Mouse (Mus musculus) liver, embryonic 11.5 days (tissue): ENCODE results near the gene Prss23. TPM values are rescaled to one million over a fixed set of nuclear protein-coding genes. Genes with fewer than 3 reads are reported as not detected.

Experiments
- ATAC-seq: fragments of 200-750 bp; cut with Nextera tagmentation; replicated peaks from 2 replicates; pipeline ENCODE4 v1.8.0; 2017; ENCODE audit warnings: moderate number of reproducible peaks, mild to moderate bottlenecking, moderate TSS enrichment, moderate library complexity; ENCODE audit not compliant: low FRiP score
- DNase-seq: peaks from one replicate; pipeline ENCODE4 v3.0.0-alpha.2; 2017; ENCODE audit warnings: low spot score
- H3K27ac ChIP-seq: fragments of 300-500 bp; sonication (generic); 2 replicates; pipeline ENCODE4 v1.5.1; 2014; ENCODE audit warnings: mild to moderate bottlenecking, low read depth, low read length, control low read depth
- H3K27me3 ChIP-seq: fragments of 300-500 bp; sonication (generic); replicated peaks from 2 replicates; pipeline ENCODE4 v1.6.1; 2014; ENCODE audit warnings: low read length, mixed read lengths; ENCODE audit not compliant: control insufficient read depth, insufficient read depth
- H3K36me3 ChIP-seq: fragments of 300-500 bp; sonication (generic); 2 replicates; pipeline ENCODE4 v1.6.1; 2014; ENCODE audit warnings: mild to moderate bottlenecking, low read length, moderate library complexity, mixed read lengths; ENCODE audit not compliant: control insufficient read depth, insufficient read depth
- H3K4me1 ChIP-seq: fragments of 300-500 bp; sonication (generic); replicated peaks from 2 replicates; pipeline ENCODE4 v1.6.1; 2014; ENCODE audit warnings: low read length, mixed read lengths; ENCODE audit not compliant: control insufficient read depth, insufficient read depth
- H3K4me2 ChIP-seq: fragments of 300-500 bp; sonication (generic); 2 replicates; pipeline ENCODE4 v1.6.1; 2014; ENCODE audit warnings: mild to moderate bottlenecking, control low read depth, moderate library complexity
- H3K4me3 ChIP-seq: fragments of 300-500 bp; sonication (generic); 2 replicates; pipeline ENCODE4 v1.5.1; 2014; ENCODE audit warnings: low read depth, low read length, control low read depth
- H3K9ac ChIP-seq: fragments of 300-500 bp; sonication (generic); 2 replicates; pipeline ENCODE4 v1.6.1; 2014; ENCODE audit warnings: low read depth, low read length, control low read depth
- H3K9me3 ChIP-seq: fragments of 300-500 bp; sonication (generic); 2 replicates; pipeline ENCODE4 v1.6.1; 2016; ENCODE audit warnings: low read length, inconsistent platforms, mixed read lengths; ENCODE audit not compliant: control insufficient read depth
- WGBS: fragments of 180-500 bp; shearing (Covaris S2); extraction: QIAGEN DNeasy Blood & Tissue Kit; methylation state at CpG from one replicate; pipeline ENCODE4 v1.1.7; 2014; 5-methylcytosine and 5-hydroxymethylcytosine counted together
- polyA plus RNA-seq: library from polyadenylated mRNA; unstranded; fragments of >200 nt; fragmentation: Nextera tagmentation; extraction: Ambion mirVana; gene quantifications from 2 replicates; pipeline ENCODE4 v1.2.1, GENCODE M21; 2014

The Prss23 gene
- polyA plus RNA-seq = 8.2 and 9.0 TPM in 2 replicates

DNA sequence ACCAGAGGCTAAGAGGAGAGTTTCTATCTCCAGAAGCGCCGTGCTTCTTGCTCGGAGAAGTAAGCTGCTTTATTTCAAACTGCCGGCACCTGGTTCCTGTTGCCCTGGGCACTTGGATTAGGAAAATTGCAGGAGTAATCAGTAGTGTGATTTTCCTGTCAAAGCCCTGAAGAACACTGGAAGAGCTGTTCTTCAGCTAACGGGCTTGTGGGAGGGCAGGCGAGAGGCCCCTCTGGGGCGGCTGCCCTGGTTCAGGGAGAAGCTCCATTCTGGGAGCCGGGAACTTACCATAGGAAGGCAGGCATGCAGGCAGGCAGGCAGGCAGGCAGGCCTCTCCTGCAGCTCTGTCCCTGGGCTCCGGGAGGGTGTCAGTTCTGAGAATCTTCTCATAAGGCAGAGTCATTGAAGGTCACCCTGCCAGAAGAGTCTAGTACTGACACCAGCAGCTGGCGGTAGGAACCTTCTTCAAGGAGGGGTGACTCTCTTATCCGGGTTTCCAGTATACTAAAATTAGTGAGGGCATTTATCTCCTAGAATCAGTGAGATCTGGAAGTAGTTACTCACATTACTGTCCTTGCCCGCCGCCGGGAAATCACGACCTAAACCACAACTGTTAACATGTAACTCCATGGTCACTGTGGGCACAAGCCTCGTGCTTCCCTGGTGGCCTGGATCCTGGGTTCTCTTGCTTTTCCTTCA, at the start of gene Prss23:
Prss23 (minus strand) TSS at position 457 of the 699 bp plus-strand sequence.
- no peak within 1 kb of the TSS for H3K9ac ChIP-seq
- no peaks in the 10 kb centered on the region for H3K36me3 ChIP-seq
- no peak within 1 kb of the TSS for H3K4me3 ChIP-seq
- DNase-seq (no peak), ATAC-seq (0 out of 2 replicates have a peak, but pooled peaks have one; percentile 20)
- no peak within 1 kb of the TSS for H3K4me2 ChIP-seq
- H3K4me1 ChIP-seq = peaks cover 6% of the 10 kb centered on the region
- H3K27me3 ChIP-seq = no peaks in the 10 kb centered on the region
- no peaks in the 10 kb centered on the region for H3K9me3 ChIP-seq
- 48% methylated on average over 16 of the region's 16 CpGs for WGBS
- no peak within 1 kb of the TSS for H3K27ac ChIP-seq

DNA sequence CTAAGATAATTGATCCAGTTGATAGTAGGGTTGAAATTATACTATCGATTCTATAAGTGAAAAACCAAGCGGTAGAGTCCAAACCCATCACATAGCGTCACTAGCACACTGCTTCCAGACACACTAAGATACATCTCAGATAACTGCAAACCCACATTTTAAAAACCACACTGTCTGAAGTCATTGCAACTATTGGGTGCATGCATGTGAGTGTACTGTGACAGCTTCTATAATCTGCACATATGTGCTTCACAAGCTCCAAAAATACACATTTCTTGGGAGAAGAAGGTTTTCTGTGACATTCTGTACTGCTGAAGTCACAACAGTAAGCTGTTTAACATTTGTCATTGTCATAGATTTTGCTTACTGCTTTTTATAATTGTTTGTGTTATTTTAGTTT, 49.1 kb upstream of the Prss23 start:
- no peak for ATAC-seq
- WGBS = 85% methylated on average over 3 of the region's 3 CpGs
- Histone ChIP-seq H3K4me2 (no peak overlapping the region), H3K4me1 (no peaks in the 10 kb centered on the region), H3K27ac (no peak overlapping the region), H3K9ac (no peak overlapping the region), H3K9me3 (no peaks in the 10 kb centered on the region), H3K4me3 (no peak overlapping the region), H3K27me3 (no peaks in the 10 kb centered on the region), H3K36me3 (no peaks in the 10 kb centered on the region)
- DNase-seq = no peak

DNA sequence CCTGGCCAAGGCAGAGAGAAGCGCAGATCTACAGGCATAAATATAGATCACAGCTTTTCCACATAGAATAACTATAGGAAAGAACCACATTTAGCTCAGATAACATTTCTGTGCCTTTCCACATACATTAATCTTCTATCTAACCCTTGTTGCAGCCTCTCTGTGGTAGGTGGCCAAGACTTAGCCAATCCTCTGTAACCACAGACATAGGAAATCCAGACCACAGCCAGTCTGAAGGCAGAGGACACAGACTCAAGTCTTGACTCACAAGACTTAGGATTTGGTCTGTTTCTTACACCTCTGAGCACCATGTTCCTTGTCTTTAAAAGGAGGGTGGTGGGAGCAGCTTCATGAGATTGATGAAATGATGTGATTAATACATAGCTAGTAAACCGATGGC, 37.6 kb upstream of the Prss23 start:
- Histone ChIP-seq H3K27me3 (no peaks in the 10 kb centered on the region), H3K4me1 (no peaks in the 10 kb centered on the region), H3K36me3 (no peaks in the 10 kb centered on the region), H3K9ac (no peak overlapping the region), H3K4me3 (no peak overlapping the region), H3K9me3 (no peaks in the 10 kb centered on the region), H3K27ac (no peak overlapping the region), H3K4me2 (no peak overlapping the region)
- WGBS = 82% methylated on average over 2 of the region's 2 CpGs
- ATAC-seq (no peak), DNase-seq (no peak)

DNA sequence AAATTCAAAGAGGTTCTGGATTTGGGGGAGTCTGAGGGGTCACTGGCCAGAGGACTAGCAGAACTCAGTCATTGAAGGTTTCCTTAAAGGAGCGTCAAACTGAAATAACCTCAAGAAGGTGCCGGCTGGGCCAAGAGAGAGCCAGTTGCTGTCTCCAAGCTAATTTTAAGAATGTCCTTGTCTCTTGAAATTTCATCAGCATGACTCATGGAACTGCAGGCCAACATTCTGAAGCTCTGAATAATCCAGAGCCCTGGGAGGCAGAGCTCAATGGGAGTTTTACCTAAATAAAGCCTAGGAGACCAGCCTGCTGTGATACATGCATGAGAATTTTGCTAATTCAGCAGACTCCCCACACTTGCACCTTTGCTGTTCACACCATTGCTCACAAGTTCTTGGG, 36.5 kb upstream of the Prss23 start:
- Histone ChIP-seq H3K4me2 (no peak overlapping the region), H3K4me1 (no peaks in the 10 kb centered on the region), H3K4me3 (no peak overlapping the region), H3K36me3 (no peaks in the 10 kb centered on the region), H3K27ac (no peak overlapping the region), H3K9me3 (no peaks in the 10 kb centered on the region), H3K27me3 (no peaks in the 10 kb centered on the region), H3K9ac (no peak overlapping the region)
- no peak for ATAC-seq
- WGBS = 96% methylated on average over 2 of the region's 2 CpGs
- no peak for DNase-seq

DNA sequence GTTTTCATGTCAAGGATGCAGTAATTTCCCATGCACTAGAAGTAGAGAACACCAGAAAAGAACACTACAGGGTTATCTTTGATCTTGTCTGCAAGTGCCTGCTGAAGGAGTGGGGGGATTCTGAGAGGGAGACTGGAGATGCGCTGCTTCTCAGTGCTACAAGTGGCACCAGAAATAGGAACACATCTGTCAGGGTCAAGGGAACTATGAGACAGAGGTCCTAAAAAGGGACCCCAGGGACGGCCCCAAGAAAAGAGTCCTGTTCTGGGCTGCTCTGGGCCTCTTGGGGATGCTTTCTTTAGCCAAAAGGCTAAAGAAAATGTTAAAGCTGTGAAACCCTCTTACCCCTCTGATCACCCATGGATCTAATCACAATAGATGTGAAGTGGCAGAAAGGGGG, 35.2 kb upstream of the Prss23 start:
- Histone ChIP-seq H3K9me3 (no peaks in the 10 kb centered on the region), H3K27me3 (no peaks in the 10 kb centered on the region), H3K4me2 (no peak overlapping the region), H3K4me3 (no peak overlapping the region), H3K4me1 (no peaks in the 10 kb centered on the region), H3K36me3 (no peaks in the 10 kb centered on the region), H3K9ac (no peak overlapping the region), H3K27ac (no peak overlapping the region)
- DNase-seq (no peak), ATAC-seq (no peak)
- WGBS = 76% methylated on average over 2 of the region's 2 CpGs

DNA sequence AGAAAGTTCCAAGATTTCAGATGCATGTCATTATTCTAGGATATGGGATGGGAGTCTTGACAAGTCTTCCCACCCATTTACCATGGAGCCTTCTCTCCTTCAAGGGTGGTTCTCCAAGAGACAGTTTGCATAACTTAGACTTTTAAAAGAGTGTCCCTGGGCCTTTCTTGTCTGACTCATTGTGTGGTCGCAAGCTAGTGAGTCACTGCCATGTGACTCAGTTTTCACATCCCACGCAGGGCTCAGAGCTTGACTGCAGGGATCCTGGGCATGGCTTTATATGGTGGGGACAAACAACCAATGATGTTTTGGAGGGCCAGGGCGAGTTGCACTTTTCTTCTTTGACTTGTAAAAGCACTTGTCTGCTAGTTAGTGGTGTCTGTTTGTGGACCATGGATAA, 34.0 kb upstream of the Prss23 start:
- Histone ChIP-seq H3K27me3 (no peaks in the 10 kb centered on the region), H3K4me2 (no peak overlapping the region), H3K27ac (no peak overlapping the region), H3K9ac (no peak overlapping the region), H3K9me3 (no peaks in the 10 kb centered on the region), H3K36me3 (no peaks in the 10 kb centered on the region), H3K4me3 (no peak overlapping the region), H3K4me1 (no peaks in the 10 kb centered on the region)
- DNase-seq (no peak), ATAC-seq (no peak)
- 65% methylated on average over 3 of the region's 3 CpGs for WGBS

DNA sequence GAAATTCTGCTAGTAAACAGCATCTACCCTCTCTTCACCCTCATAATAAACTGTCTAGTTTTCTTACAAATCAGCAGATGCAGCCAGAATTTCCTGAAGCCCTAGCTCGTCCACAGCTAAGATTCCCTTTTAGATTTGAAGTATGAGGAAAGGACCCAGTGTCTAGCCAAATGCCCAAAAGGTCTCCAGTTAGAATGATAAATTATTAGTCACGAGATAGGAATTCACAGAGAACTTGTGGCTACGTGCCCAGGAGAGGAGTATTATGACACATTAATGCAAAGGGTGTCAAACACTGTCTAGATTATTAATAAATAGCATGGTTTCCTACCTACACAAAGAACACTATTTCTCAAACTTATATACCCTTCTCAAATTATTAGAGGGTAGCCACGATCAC, 32.6 kb upstream of the Prss23 start:
- no peak overlapping the region for H3K4me2 ChIP-seq
- no peak overlapping the region for H3K27ac ChIP-seq
- DNase-seq (no peak), ATAC-seq (no peak)
- 65% methylated on average over 4 of the region's 4 CpGs for WGBS
- no peaks in the 10 kb centered on the region for H3K36me3 ChIP-seq
- H3K27me3 ChIP-seq = no peaks in the 10 kb centered on the region
- H3K4me3 ChIP-seq = no peak overlapping the region
- H3K4me1 ChIP-seq = no peaks in the 10 kb centered on the region
- H3K9me3 ChIP-seq = no peaks in the 10 kb centered on the region
- H3K9ac ChIP-seq = no peak overlapping the region

DNA sequence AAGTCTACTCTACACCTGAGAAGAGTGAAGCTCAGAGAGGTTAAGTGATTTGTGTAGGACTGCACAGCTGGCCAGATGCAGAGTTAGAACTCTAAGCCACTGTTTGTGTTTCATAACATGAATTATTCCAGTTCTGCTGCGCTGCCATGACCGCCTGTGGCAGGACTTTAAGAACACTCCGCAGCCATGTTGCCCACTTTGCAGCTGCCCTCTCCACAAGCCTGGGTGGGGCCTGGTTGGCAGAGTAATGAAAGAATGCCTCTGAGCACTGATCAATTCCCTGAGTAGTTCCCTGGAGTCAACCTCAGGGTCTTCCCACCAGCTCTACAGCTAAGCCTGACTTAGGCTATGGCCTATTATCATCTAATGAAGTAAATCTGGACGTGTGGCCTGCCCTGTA, 32.1 kb upstream of the Prss23 start:
- Histone ChIP-seq H3K4me2 (no peak overlapping the region), H3K9me3 (no peaks in the 10 kb centered on the region), H3K36me3 (no peaks in the 10 kb centered on the region), H3K4me1 (no peaks in the 10 kb centered on the region), H3K9ac (no peak overlapping the region), H3K27me3 (no peaks in the 10 kb centered on the region), H3K4me3 (no peak overlapping the region), H3K27ac (no peak overlapping the region)
- ATAC-seq (no peak), DNase-seq (no peak)
- 78% methylated on average over 4 of the region's 4 CpGs for WGBS

DNA sequence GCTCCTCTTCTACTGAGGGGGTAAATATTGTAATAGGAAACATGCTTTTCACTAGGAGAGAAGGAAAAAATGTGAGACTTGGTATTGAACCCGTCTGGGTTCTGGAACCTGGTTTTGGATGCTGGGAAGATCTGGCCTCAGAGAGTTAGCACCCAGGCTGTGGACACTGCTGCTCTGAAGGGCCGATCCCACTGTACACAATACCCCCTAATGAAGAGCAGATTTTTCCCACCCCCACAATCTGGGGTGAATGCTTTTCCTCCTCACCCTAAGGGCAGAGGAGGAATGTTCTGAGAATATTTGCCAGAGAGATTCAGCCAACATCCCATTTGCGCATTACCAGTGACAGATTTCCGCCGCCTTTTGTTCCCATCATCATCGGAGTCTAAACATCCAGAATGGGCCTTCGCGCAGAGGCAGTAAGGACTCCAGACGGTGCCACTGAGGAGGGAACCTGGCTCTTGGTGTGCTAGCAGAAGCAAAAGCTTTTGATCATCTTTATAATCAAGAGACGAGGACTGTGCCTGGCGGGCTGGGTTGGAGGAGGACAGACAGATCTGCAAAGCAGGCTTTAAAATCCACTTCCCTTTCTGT, 31.6 kb upstream of the Prss23 start:
- no peaks in the 10 kb centered on the region for H3K36me3 ChIP-seq
- H3K27me3 ChIP-seq = no peaks in the 10 kb centered on the region
- 79% methylated on average over 11 of the region's 11 CpGs for WGBS
- H3K4me2 ChIP-seq = no peak overlapping the region
- no peak overlapping the region for H3K9ac ChIP-seq
- no peaks in the 10 kb centered on the region for H3K9me3 ChIP-seq
- no peak overlapping the region for H3K4me3 ChIP-seq
- DNase-seq = no peak
- H3K4me1 ChIP-seq = no peaks in the 10 kb centered on the region
- no peak overlapping the region for H3K27ac ChIP-seq
- no peak for ATAC-seq
